Mouse (Mus musculus): Measurements from ENCODE around the gene Kcp.

DNA sequence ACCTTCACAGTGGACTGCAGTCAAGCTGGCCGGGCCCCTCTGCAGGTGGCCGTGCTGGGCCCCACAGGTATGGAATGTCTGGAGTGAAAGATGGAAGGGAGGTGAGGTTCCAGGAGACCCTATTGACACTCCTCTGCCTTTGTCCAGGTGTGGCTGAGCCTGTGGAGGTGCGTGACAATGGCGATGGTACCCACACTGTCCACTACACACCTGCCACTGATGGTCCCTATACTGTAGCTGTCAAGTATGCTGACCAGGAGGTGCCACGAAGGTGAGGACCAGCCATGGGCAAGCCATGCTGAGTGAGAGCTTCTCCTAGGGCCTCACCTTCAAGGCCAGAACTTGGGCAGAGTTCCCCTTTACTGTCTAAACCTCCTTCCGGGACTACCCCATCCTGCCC is 57.1 kb downstream of the Kcp start:
- TF ChIP-seq GATA1 (IDR thresholded peaks at IDR 0.05; ENCODE audit: borderline replicate concordance, low read length) (no peak), FLI1 (IDR thresholded peaks at IDR 0.05; ENCODE audit: low read length) (no peak)
